Mouse (Mus musculus) lung, postnatal 0 days (tissue): ENCODE measurements around the gene Ccdc88c.

ENCODE experiments used
- CTCF ChIP-seq: IDR thresholded peaks from 2 replicates; pipeline ENCODE4 v1.5.1; 2016; ENCODE audit warnings: antibody characterized with exemption, mild to moderate bottlenecking
- EP300 ChIP-seq: IDR thresholded peaks from 2 replicates; pipeline ENCODE4 v1.6.1; 2016; ENCODE audit warnings: antibody characterized with exemption, mild to moderate bottlenecking, control low read depth

GRCm38 (mm10) chr12:101017971-101018371 is 10.9 kb downstream of the Ccdc88c start:
- peak; percentile 48 for TF ChIP-seq CTCF
- 0 out of 2 replicates have a peak, but pooled peaks have one; percentile 20 for TF ChIP-seq EP300
